Mouse (Mus musculus) liver, embryonic 12.5 days (tissue): ENCODE data around the gene Gm26920. TPM values are rescaled to one million over a fixed set of nuclear protein-coding genes. Genes with fewer than 3 reads are reported as not detected.

ENCODE experiments used
- ATAC-seq: fragments of 200-750 bp; cut with Nextera tagmentation; 2 replicates; pipeline ENCODE4 v1.8.0; 2017; ENCODE audit warnings: moderate number of reproducible peaks, mild to moderate bottlenecking, moderate library complexity
- H3K27ac ChIP-seq: fragments of 300-500 bp; sonication (generic); 2 replicates; pipeline ENCODE4 v1.5.1; 2016; ENCODE audit warnings: mild to moderate bottlenecking
- H3K27me3 ChIP-seq: fragments of 300-500 bp; sonication (generic); replicated peaks from 2 replicates; pipeline ENCODE4 v1.6.1; 2016; ENCODE audit warnings: mild to moderate bottlenecking, moderate library complexity
- H3K36me3 ChIP-seq: fragments of 300-500 bp; sonication (generic); 2 replicates; pipeline ENCODE4 v1.6.1; 2016; ENCODE audit warnings: mild to moderate bottlenecking, moderate library complexity
- H3K4me1 ChIP-seq: fragments of 300-500 bp; sonication (generic); 2 replicates; pipeline ENCODE4 v1.6.1; 2016
- H3K4me2 ChIP-seq: fragments of 300-500 bp; sonication (generic); 2 replicates; pipeline ENCODE4 v1.6.1; 2016; ENCODE audit warnings: mild to moderate bottlenecking, moderate library complexity
- H3K4me3 ChIP-seq: fragments of 300-500 bp; sonication (generic); 2 replicates; pipeline ENCODE4 v1.5.1; 2016; ENCODE audit warnings: mild to moderate bottlenecking, moderate library complexity
- H3K9ac ChIP-seq: fragments of 300-500 bp; sonication (generic); 2 replicates; pipeline ENCODE4 v1.6.1; 2016; ENCODE audit warnings: mild to moderate bottlenecking, moderate library complexity
- H3K9me3 ChIP-seq: fragments of 300-500 bp; sonication (generic); replicated peaks from 2 replicates; pipeline ENCODE4 v1.6.1; 2016; ENCODE audit warnings: mild to moderate bottlenecking, moderate library complexity
- WGBS: fragments of 180-500 bp; shearing (Covaris S2); methylation state at CpG from one replicate; pipeline ENCODE4 v1.1.7; 2016; ENCODE audit not compliant: insufficient replicate concordance; 5-methylcytosine and 5-hydroxymethylcytosine counted together
- polyA plus RNA-seq: library from polyadenylated mRNA; unstranded; fragments of >200 nt; fragmentation: Nextera tagmentation; extraction: Ambion mirVana; gene quantifications from 2 replicates; pipeline ENCODE4 v1.2.1, GENCODE M21; 2016

Gm26920 gene
- polyA plus RNA-seq, 1 experiment from 2014 or later: 0.99 TPM

GRCm38 (mm10) chr7:30093918-30094415, 3.8 kb upstream of the Gm26920 start:
- no peaks in the 10 kb centered on the region; the same call in 1 of the 2 replicates for H3K36me3 ChIP-seq
- WGBS: 63% methylated on average over 6 of the region's 6 CpGs
- peaks cover 52% of the 10 kb centered on the region for H3K4me1 ChIP-seq
- peak overlapping the region; percentile 77 for H3K4me3 ChIP-seq
- H3K27ac ChIP-seq: no peak overlapping the region
- peak overlapping the region; percentile 86 for H3K4me2 ChIP-seq
- ATAC-seq: no peak
- no peak overlapping the region for H3K9ac ChIP-seq
- no peaks in the 10 kb centered on the region for H3K27me3 ChIP-seq
- H3K9me3 ChIP-seq: no peaks in the 10 kb centered on the region

GRCm38 (mm10) chr7:30092666-30093065, 2.5 kb upstream of the Gm26920 start:
- Histone ChIP-seq H3K4me3 (no peak overlapping the region), H3K4me1 (peaks cover 53% of the 10 kb centered on the region), H3K9ac (no peak overlapping the region), H3K27me3 (no peaks in the 10 kb centered on the region), H3K9me3 (no peaks in the 10 kb centered on the region), H3K4me2 (no peak overlapping the region), H3K27ac (no peak overlapping the region), H3K36me3 (no peaks in the 10 kb centered on the region)
- no peak for ATAC-seq
- WGBS: 62% methylated on average over 9 of the region's 9 CpGs

- no peak for ATAC-seq
- peak overlapping the region; percentile 76; the same call in 1 of the 2 replicates for H3K9ac ChIP-seq
- H3K36me3 ChIP-seq: peaks cover 10% of the 10 kb centered on the region
- H3K4me2 ChIP-seq: peak overlapping the region; percentile 87
- peaks cover 45% of the 10 kb centered on the region for H3K4me1 ChIP-seq
- H3K4me3 ChIP-seq: peak overlapping the region; percentile 66
- peak overlapping the region; percentile 78 for H3K27ac ChIP-seq
- H3K9me3 ChIP-seq: no peaks in the 10 kb centered on the region
- 7% methylated on average over 9 of the region's 9 CpGs for WGBS
- no peaks in the 10 kb centered on the region for H3K27me3 ChIP-seq
These were observed 868 bp upstream of the Gm26920 start for GRCm38 (mm10) chr7:30090970-30091585.

- Histone ChIP-seq H3K9me3 (no peaks in the 10 kb centered on the region), H3K36me3 (peaks cover 27% of the 10 kb centered on the region), H3K27ac (no peak overlapping the region), H3K4me1 (peaks cover 38% of the 10 kb centered on the region), H3K9ac (peak overlapping the region; percentile 76), H3K27me3 (no peaks in the 10 kb centered on the region), H3K4me2 (peak overlapping the region; percentile 87), H3K4me3 (peak overlapping the region; percentile 66)
- WGBS: 19% methylated on average over 6 of the region's 6 CpGs
- ATAC-seq: no peak
These were observed 805 bp downstream of the Gm26920 start for GRCm38 (mm10) chr7:30089405-30089804.

GRCm38 (mm10) chr7:30086524-30086923, 3.7 kb downstream of the Gm26920 start:
- H3K27me3 ChIP-seq: no peaks in the 10 kb centered on the region
- 76% methylated on average over 9 of the region's 9 CpGs for WGBS
- peaks cover 27% of the 10 kb centered on the region for H3K4me1 ChIP-seq
- no peak overlapping the region for H3K4me2 ChIP-seq
- no peak overlapping the region for H3K9ac ChIP-seq
- no peaks in the 10 kb centered on the region for H3K9me3 ChIP-seq
- no peak overlapping the region for H3K4me3 ChIP-seq
- no peak for ATAC-seq
- no peak overlapping the region for H3K27ac ChIP-seq
- peaks cover 44% of the 10 kb centered on the region for H3K36me3 ChIP-seq

GRCm38 (mm10) chr7:30072146-30073028, 17.8 kb downstream of the Gm26920 start, which contains the start of gene Zfp82:
Zfp82 (minus strand) TSS chr7:30072900.
- H3K27ac ChIP-seq: peak within 1 kb of the TSS; percentile 73
- WGBS: under 1% methylated on average over 50 of the region's 50 CpGs
- no peaks in the 10 kb centered on the region for H3K9me3 ChIP-seq
- H3K36me3 ChIP-seq: peaks cover 14% of the 10 kb centered on the region
- H3K4me3 ChIP-seq: peak within 1 kb of the TSS; percentile 73
- peak within 1 kb of the TSS; percentile 80 for H3K9ac ChIP-seq
- H3K4me2 ChIP-seq: peak within 1 kb of the TSS; percentile 96
- no peaks in the 10 kb centered on the region for H3K27me3 ChIP-seq
- ATAC-seq: peak; percentile 95
- peaks cover 18% of the 10 kb centered on the region for H3K4me1 ChIP-seq

- WGBS: 81% methylated on average over 5 of the region's 5 CpGs
- peaks cover 48% of the 10 kb centered on the region for H3K36me3 ChIP-seq
- ATAC-seq: no peak
These were observed 25.6 kb downstream of the Gm26920 start for GRCm38 (mm10) chr7:30064622-30065021.

GRCm38 (mm10) chr7:30062478-30062877, 27.7 kb downstream of the Gm26920 start:
- H3K4me2 ChIP-seq: no peak overlapping the region
- 69% methylated on average over 5 of the region's 5 CpGs for WGBS
- H3K36me3 ChIP-seq: peaks cover 52% of the 10 kb centered on the region
- no peaks in the 10 kb centered on the region for H3K9me3 ChIP-seq
- H3K4me3 ChIP-seq: no peak overlapping the region
- no peak overlapping the region for H3K27ac ChIP-seq
- no peak overlapping the region for H3K9ac ChIP-seq
- ATAC-seq: no peak
- no peaks in the 10 kb centered on the region for H3K4me1 ChIP-seq
- H3K27me3 ChIP-seq: no peaks in the 10 kb centered on the region

More at GRCm38 (mm10) chr7:30064622-30065021, 25.6 kb downstream of the Gm26920 start:
- Histone ChIP-seq H3K27ac (no peak overlapping the region), H3K4me2 (no peak overlapping the region), H3K4me1 (no peaks in the 10 kb centered on the region), H3K4me3 (no peak overlapping the region), H3K27me3 (no peaks in the 10 kb centered on the region), H3K9me3 (no peaks in the 10 kb centered on the region), H3K9ac (no peak overlapping the region)

- H3K4me1 ChIP-seq: no peaks in the 10 kb centered on the region
- 83% methylated on average over 6 of the region's 6 CpGs for WGBS
- no peak overlapping the region for H3K27ac ChIP-seq
- H3K27me3 ChIP-seq: no peaks in the 10 kb centered on the region
- H3K4me3 ChIP-seq: no peak overlapping the region
- H3K4me2 ChIP-seq: no peak overlapping the region
- no peak for ATAC-seq
- H3K9ac ChIP-seq: no peak overlapping the region
- no peaks in the 10 kb centered on the region for H3K9me3 ChIP-seq
- H3K36me3 ChIP-seq: peaks cover 61% of the 10 kb centered on the region
These were observed 29.9 kb downstream of the Gm26920 start for GRCm38 (mm10) chr7:30060341-30060740.

- 21% methylated on average over 3 of the region's 3 CpGs for WGBS
- ATAC-seq: no peak
- no peak overlapping the region for H3K9ac ChIP-seq
These were observed 36.6 kb downstream of the Gm26920 start for GRCm38 (mm10) chr7:30053591-30053990.

GRCm38 (mm10) chr7:30050882-30051548, 39.2 kb downstream of the Gm26920 start, which contains the start of gene Zfp14:
Zfp14 (minus strand) TSS chr7:30051380.
- Histone ChIP-seq H3K9ac (peak within 1 kb of the TSS; percentile 74), H3K4me1 (peaks cover 15% of the 10 kb centered on the region), H3K27ac (peak within 1 kb of the TSS; percentile 60), H3K4me2 (peak within 1 kb of the TSS; percentile 97), H3K9me3 (no peaks in the 10 kb centered on the region), H3K27me3 (no peaks in the 10 kb centered on the region), H3K36me3 (peaks cover 6% of the 10 kb centered on the region; the same call in 1 of the 2 replicates), H3K4me3 (peak within 1 kb of the TSS; percentile 78)
- WGBS: under 1% methylated on average over 40 of the region's 40 CpGs
- ATAC-seq: peak; percentile 99

More at GRCm38 (mm10) chr7:30053591-30053990, 36.6 kb downstream of the Gm26920 start:
- Histone ChIP-seq H3K9me3 (no peaks in the 10 kb centered on the region), H3K36me3 (peaks cover 24% of the 10 kb centered on the region), H3K4me1 (peaks cover 15% of the 10 kb centered on the region), H3K27ac (no peak overlapping the region), H3K27me3 (no peaks in the 10 kb centered on the region), H3K4me3 (no peak overlapping the region), H3K4me2 (no peak overlapping the region)
